Mouse (Mus musculus) midbrain, embryonic 16.5 days (tissue): Measurements from ENCODE around the gene Olfr1457. TPM values are rescaled to one million over a fixed set of nuclear protein-coding genes. Genes with fewer than 3 reads are reported as not detected.

ENCODE experiments used
- ATAC-seq: fragments of 200-750 bp; cut with Nextera tagmentation; 2 replicates; pipeline ENCODE4 v1.8.0; 2017; ENCODE audit warnings: moderate TSS enrichment
- H3K27ac ChIP-seq: fragments of 300-500 bp; sonication (generic); 2 replicates; pipeline ENCODE4 v1.5.1; 2014; ENCODE audit warnings: mild to moderate bottlenecking, low read length, mixed read lengths
- H3K27me3 ChIP-seq: fragments of 300-500 bp; sonication (generic); 2 replicates; pipeline ENCODE4 v1.6.1; 2014; ENCODE audit warnings: low read depth, low read length, mixed read lengths; ENCODE audit not compliant: control insufficient read depth, insufficient read depth
- H3K36me3 ChIP-seq: fragments of 300-500 bp; sonication (generic); 2 replicates; pipeline ENCODE4 v1.6.1; 2014; ENCODE audit warnings: mild to moderate bottlenecking, low read length, moderate library complexity, mixed read lengths; ENCODE audit not compliant: control insufficient read depth, insufficient read depth
- H3K4me1 ChIP-seq: fragments of 300-500 bp; sonication (generic); 2 replicates; pipeline ENCODE4 v1.6.1; 2014; ENCODE audit warnings: mild to moderate bottlenecking, low read length, mixed read lengths; ENCODE audit not compliant: control insufficient read depth, insufficient read depth
- H3K4me2 ChIP-seq: fragments of 300-500 bp; sonication (generic); 2 replicates; pipeline ENCODE4 v1.6.1; 2014; ENCODE audit warnings: mild to moderate bottlenecking, low read length, mixed read lengths
- H3K4me3 ChIP-seq: fragments of 300-500 bp; sonication (generic); 2 replicates; pipeline ENCODE4 v1.5.1; 2014; ENCODE audit warnings: low read depth, mild to moderate bottlenecking, low read length, moderate library complexity, mixed read lengths
- H3K9ac ChIP-seq: fragments of 300-500 bp; sonication (generic); 2 replicates; pipeline ENCODE4 v1.6.1; 2014; ENCODE audit warnings: low read depth, low read length, mixed read lengths
- H3K9me3 ChIP-seq: fragments of 300-500 bp; sonication (generic); replicated peaks from 2 replicates; pipeline ENCODE4 v1.6.1; 2014; ENCODE audit warnings: mild to moderate bottlenecking, low read length, mixed read lengths; ENCODE audit not compliant: control insufficient read depth, poor library complexity, severe bottlenecking
- WGBS: fragments of 180-500 bp; shearing (Covaris S2); extraction: QIAGEN DNeasy Blood & Tissue Kit; methylation state at CpG from one replicate; pipeline ENCODE4 v1.1.7; 2014; 5-methylcytosine and 5-hydroxymethylcytosine counted together
- polyA plus RNA-seq: library from polyadenylated mRNA; unstranded; fragments of >200 nt; fragmentation: Nextera tagmentation; extraction: Ambion mirVana; gene quantifications from 2 replicates; pipeline ENCODE4 v1.2.1, GENCODE M21; 2015

The Olfr1457 gene
- polyA plus RNA-seq: not detected in 2 replicates

- WGBS: 64% methylated on average over 2 of the region's 2 CpGs
- Histone ChIP-seq H3K27ac (no peak within 1 kb of the TSS), H3K36me3 (no peaks in the 10 kb centered on the region), H3K4me3 (no peak within 1 kb of the TSS), H3K9ac (no peak within 1 kb of the TSS), H3K4me2 (no peak within 1 kb of the TSS), H3K27me3 (no peaks in the 10 kb centered on the region), H3K4me1 (no peaks in the 10 kb centered on the region), H3K9me3 (peaks cover 11% of the 10 kb centered on the region; the same call in 1 of the 2 replicates)
- no peak for ATAC-seq
These were observed at the start of gene Olfr1457 for GRCm38 (mm10) chr19:13097791-13098190. Olfr1457 (minus strand) TSS chr19:13097891.

DNA sequence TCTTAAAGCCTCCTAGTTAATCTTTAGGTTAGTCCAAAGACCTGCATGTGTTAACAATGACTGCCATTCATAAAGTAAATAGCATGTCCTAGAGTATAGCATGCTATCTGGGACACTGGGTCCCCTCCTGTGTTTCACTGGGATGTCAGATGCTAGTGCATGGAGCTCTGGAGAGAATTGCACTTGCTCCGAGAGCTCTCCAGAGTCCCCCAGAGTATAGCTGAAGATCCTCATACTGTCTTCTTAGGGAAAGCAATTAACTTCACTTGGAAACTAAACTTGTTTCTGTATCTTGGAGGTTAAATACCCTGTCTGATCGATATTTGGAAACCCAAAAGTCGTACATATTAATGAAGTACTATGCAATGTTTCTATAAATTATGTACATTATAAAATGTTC lies 9.0 kb upstream of the Olfr1457 start, which contains the start of gene Olfr1458:
Gene Olfr1458 (minus strand): TSS at position 101 of the 400 bp plus-strand sequence.
- ATAC-seq: no peak
- Histone ChIP-seq H3K27me3 (no peaks in the 10 kb centered on the region), H3K4me3 (no peak within 1 kb of the TSS), H3K27ac (no peak within 1 kb of the TSS), H3K4me2 (no peak within 1 kb of the TSS), H3K9me3 (peaks cover 11% of the 10 kb centered on the region; the same call in 1 of the 2 replicates), H3K4me1 (no peaks in the 10 kb centered on the region), H3K36me3 (no peaks in the 10 kb centered on the region), H3K9ac (no peak within 1 kb of the TSS)
- 89% methylated on average over 3 of the region's 3 CpGs for WGBS

- no peaks in the 10 kb centered on the region for H3K4me1 ChIP-seq
These were observed 3.8 kb downstream of the Olfr1457 start for GRCm38 (mm10) chr19:13093908-13094307.

GRCm38 (mm10) chr19:13060310-13060709 lies 37.4 kb downstream of the Olfr1457 start, which contains the start of gene Olfr1454:
Olfr1454 (plus strand) TSS chr19:13060610.
- WGBS: 63% methylated on average over 2 of the region's 2 CpGs

More at GRCm38 (mm10) chr19:13093908-13094307, 3.8 kb downstream of the Olfr1457 start:
- H3K4me2 ChIP-seq: no peak overlapping the region
- H3K4me3 ChIP-seq: no peak overlapping the region
- WGBS: 78% methylated on average over 1 of the region's 1 CpGs
- H3K36me3 ChIP-seq: no peaks in the 10 kb centered on the region
- H3K9me3 ChIP-seq: peaks cover 9% of the 10 kb centered on the region; the same call in 1 of the 2 replicates
- no peak for ATAC-seq
- H3K9ac ChIP-seq: no peak overlapping the region
- no peaks in the 10 kb centered on the region for H3K27me3 ChIP-seq
- H3K27ac ChIP-seq: no peak overlapping the region

More at GRCm38 (mm10) chr19:13060310-13060709, 37.4 kb downstream of the Olfr1457 start, which contains the start of gene Olfr1454:
- Histone ChIP-seq H3K27ac (no peak within 1 kb of the TSS), H3K4me3 (no peak within 1 kb of the TSS), H3K4me2 (no peak within 1 kb of the TSS), H3K9ac (no peak within 1 kb of the TSS), H3K27me3 (no peaks in the 10 kb centered on the region), H3K36me3 (no peaks in the 10 kb centered on the region), H3K4me1 (no peaks in the 10 kb centered on the region), H3K9me3 (peaks cover 9% of the 10 kb centered on the region; the same call in 1 of the 2 replicates)
- ATAC-seq: no peak

Other genes starting within 250 kb of the Olfr1457 start
- not detected in 2 replicates for gene Olfr1444, start 240.6 kb downstream of the Olfr1457 start, polyA plus RNA-seq
- not detected in 2 replicates for gene Olfr1445, start 214.0 kb downstream of the Olfr1457 start, polyA plus RNA-seq
- not detected in 2 replicates for gene Olfr1446, start 204.4 kb downstream of the Olfr1457 start, polyA plus RNA-seq
- not detected in 2 replicates for gene Olfr1447, start 194.1 kb downstream of the Olfr1457 start, polyA plus RNA-seq
- not detected in 2 replicates for gene Olfr1448, start 173.5 kb downstream of the Olfr1457 start, polyA plus RNA-seq
- not detected in 2 replicates for gene Olfr1449, start 167.1 kb downstream of the Olfr1457 start, polyA plus RNA-seq
- not detected in 2 replicates for gene Olfr1450, start 147.6 kb downstream of the Olfr1457 start, polyA plus RNA-seq
- gene Olfr1451, start 102.9 kb downstream of the Olfr1457 start, polyA plus RNA-seq: not detected in 2 replicates
- gene Olfr1453, start 69.6 kb downstream of the Olfr1457 start, polyA plus RNA-seq: not detected in 2 replicates
- not detected in 2 replicates for gene Olfr1454, start 37.3 kb downstream of the Olfr1457 start, polyA plus RNA-seq
- not detected in 2 replicates for gene Olfr1458, start 8.9 kb upstream of the Olfr1457 start, polyA plus RNA-seq
- not detected in 2 replicates for gene Olfr1459, start 51.7 kb upstream of the Olfr1457 start, polyA plus RNA-seq
- not detected in 2 replicates for gene Olfr1461, start 65.1 kb upstream of the Olfr1457 start, polyA plus RNA-seq
- not detected in 2 replicates for gene Olfr1462, start 87.8 kb upstream of the Olfr1457 start, polyA plus RNA-seq
- not detected in 2 replicates for gene Olfr1463, start 133.4 kb upstream of the Olfr1457 start, polyA plus RNA-seq
- not detected in 2 replicates for gene Olfr1465, start 217.7 kb upstream of the Olfr1457 start, polyA plus RNA-seq
- not detected in 2 replicates for gene Olfr1466, start 241.0 kb upstream of the Olfr1457 start, polyA plus RNA-seq